Mouse (Mus musculus) brain, embryonic 14.5 days (tissue): ENCODE data around the gene E430018J23Rik. TPM values are rescaled to one million over a fixed set of nuclear protein-coding genes. Genes with fewer than 3 reads are reported as not detected.

ENCODE experiments used
- DNase-seq: peaks from one replicate; pipeline ENCODE4 v3.0.0-alpha.2; 2011; ENCODE audit warnings: low read depth
- CTCF ChIP-seq: fragments of 200-500 bp; IDR thresholded peaks from 2 replicates; pipeline ENCODE4 v1.5.1; 2012; ENCODE audit warnings: inconsistent platforms, mild to moderate bottlenecking, moderate library complexity, borderline replicate concordance; ENCODE audit not compliant: insufficient read depth, insufficient read length; ENCODE audit errors: extremely low read depth
- POLR2A ChIP-seq: fragments of 200-500 bp; IDR thresholded peaks from 2 replicates; pipeline ENCODE4 v1.6.1; 2012; ENCODE audit warnings: mild to moderate bottlenecking, inconsistent platforms, borderline replicate concordance; ENCODE audit not compliant: poor library complexity, insufficient read depth, insufficient read length, severe bottlenecking; ENCODE audit errors: extremely low read depth
- polyA plus RNA-seq: library from polyadenylated mRNA; depleted of rRNA; stranded (reverse); fragments of >200 nt; gene quantifications from 2 replicates; pipeline ENCODE4 v1.2.3, GENCODE M21; 2012

E430018J23Rik gene
- polyA plus RNA-seq, 1 experiment: 8.9 TPM

DNA sequence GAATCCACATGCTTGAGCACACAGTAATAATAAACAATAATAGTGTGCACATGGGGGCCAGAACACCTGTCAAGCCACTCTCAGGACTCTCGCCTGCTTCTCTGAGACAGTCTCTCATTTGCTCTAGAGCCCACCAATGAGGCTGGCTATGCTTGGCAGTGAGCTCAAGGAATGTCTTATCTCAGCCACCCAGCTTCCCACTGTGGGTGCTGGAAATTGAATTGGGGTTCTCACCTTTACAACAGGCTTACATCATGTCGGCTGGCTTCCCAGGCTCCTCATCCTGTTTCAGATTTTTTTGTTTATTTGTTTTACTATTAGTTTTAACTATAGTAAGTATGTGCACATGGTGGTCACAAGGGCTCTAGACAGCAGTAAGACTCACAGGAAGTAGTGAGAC is 22.2 kb downstream of the E430018J23Rik start:
- TF ChIP-seq POLR2A (no peak), CTCF (no peak)
- no peak for DNase-seq

DNA sequence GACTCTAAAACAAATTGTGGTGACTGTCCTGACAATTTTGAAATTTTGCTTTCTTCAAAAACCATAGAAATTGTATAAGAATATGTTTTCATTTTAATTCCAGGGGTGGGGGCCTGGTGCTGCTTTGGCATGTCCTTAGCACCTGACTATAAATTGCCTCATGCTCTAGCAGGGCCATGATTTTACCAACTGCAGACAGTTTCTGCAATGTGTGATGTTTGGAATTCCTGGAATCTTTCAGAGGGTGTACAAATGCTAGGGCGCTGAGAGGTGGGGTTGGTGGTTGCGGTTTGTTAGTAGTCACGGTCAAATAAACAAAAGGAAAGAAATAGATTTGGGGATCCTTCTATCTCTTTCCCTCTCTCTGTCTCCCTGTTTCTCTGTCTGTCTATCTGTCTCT is 27.2 kb downstream of the E430018J23Rik start:
- DNase-seq: no peak
- TF ChIP-seq POLR2A: no peak
- TF ChIP-seq CTCF: no peak

DNA sequence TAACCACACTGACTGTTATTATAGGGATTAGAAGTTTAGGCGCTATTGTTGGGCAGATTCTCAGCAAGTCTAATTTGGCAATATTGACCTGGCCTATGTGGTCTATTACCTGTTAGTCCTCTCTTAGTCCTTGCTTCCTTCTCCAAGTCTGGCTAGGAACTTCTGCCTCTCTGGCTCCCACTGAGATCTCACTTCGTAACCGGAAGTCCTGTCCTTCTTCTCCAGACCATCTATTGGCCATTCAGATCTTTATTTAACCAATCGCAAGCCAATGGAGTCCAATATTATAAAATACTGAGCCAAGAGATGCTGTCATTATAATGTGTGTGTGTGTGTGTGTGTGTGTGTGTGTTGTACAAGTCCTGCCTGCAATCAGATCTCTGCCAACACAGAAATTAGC is 29.3 kb downstream of the E430018J23Rik start:
- peak; percentile 57 for DNase-seq
- TF ChIP-seq CTCF (no peak), POLR2A (no peak)

DNA sequence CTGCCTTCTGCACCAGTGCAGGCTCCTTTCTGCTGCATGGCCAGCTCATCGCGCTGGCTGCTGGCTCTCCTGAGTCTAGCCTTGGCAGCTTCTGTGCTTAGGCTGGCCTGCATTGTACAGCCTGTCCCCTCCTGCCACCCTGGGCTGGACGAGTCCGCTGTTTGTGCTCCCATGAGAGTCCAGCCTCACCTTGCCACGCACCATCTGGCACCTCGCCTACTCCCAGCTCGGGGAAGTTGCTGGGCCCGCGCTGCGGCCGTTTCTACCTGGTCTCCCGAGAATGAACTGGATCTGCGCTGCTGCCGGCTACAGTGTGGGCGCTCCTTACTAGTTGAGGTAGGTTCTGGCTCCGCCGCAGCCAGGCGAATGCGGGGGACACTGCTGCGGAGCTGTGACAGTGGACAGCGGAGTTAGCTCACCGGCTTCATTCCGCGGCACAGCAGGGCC is 29.9 kb downstream of the E430018J23Rik start:
- DNase-seq: peak; percentile 64
- no peak for TF ChIP-seq POLR2A
- no peak for TF ChIP-seq CTCF

DNA sequence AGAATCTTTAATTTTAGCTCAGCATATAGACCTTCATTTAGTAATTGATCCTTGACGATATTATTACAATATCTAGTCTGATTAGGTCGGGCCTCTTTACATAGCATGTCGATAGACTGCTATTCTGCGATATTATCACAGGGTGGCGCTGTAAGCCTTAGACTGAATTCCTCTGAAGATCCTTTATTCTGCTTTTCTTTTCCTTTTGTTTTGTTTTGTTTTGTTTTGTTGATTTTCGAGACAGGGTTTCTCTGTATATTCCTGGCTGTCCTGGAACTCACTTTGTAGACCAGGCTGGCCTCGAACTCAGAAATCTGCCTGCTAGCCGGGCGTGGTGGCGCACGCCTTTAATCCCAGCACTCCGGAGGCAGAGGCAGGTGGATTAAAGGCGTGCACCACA is 31.0 kb downstream of the E430018J23Rik start:
- peak; percentile 55; the same call in 1 of the 2 replicates for TF ChIP-seq CTCF
- peak; percentile 83 for DNase-seq

DNA sequence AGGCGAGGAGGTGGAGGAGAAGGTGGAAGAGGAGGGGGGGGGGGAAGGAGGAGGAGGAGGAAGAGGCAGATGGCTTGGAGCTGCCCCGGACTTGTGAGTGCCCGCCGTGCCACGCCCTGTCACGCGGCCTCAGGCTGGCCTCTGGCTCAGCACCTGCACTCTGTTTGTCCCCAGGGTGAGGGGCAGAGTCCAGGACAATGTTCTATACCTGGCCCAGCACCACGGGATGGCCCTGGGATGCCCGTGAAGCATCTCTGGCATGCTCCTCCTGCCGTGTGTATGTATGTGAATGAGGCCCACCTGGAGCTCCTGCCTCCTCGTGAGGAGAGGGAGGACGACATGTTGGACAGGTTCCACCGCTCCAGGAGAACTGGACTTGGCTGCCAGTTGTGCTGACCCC is 32.0 kb downstream of the E430018J23Rik start:
- no peak for DNase-seq
- no peak for TF ChIP-seq CTCF
- TF ChIP-seq POLR2A: no peak

DNA sequence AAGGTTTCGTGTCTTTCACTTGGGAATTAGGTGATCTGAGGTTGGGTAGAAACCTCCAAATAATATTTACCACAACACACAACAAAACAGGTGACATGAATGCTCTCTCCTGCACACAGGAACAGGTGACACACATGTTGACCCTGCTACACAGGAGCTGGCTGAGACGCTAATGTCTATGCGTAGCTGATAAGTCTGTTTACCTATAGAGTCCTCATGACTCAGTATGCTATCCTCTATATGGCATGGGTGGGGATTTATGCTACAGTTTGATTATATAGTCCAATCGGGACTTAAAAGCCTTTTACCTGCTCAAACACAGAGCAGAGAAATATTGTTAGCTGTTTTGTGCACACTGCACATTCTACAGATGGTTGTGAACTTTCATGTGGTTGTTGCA is 33.2 kb downstream of the E430018J23Rik start:
- DNase-seq: no peak
- no peak for TF ChIP-seq CTCF
- TF ChIP-seq POLR2A: no peak

DNA sequence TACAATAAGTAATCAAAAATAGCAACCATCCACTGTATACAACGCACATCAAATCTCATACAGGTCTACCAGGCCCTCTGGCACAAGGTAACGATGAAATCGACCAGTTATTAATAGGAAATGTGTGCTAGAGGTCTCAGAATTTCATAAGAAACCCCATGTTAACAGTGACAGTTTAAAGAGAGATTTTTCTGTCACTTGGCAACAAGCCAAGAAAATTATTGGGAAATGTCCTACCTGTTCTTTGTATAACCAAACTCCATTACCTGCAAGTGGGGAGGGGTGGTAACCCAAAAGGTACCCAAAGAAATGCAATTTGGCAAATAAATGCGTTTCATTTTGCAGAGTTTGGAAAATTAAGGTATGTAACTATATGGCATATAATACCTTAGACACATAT is 35.0 kb downstream of the E430018J23Rik start:
- no peak for TF ChIP-seq CTCF
- no peak for TF ChIP-seq POLR2A
- DNase-seq: no peak

DNA sequence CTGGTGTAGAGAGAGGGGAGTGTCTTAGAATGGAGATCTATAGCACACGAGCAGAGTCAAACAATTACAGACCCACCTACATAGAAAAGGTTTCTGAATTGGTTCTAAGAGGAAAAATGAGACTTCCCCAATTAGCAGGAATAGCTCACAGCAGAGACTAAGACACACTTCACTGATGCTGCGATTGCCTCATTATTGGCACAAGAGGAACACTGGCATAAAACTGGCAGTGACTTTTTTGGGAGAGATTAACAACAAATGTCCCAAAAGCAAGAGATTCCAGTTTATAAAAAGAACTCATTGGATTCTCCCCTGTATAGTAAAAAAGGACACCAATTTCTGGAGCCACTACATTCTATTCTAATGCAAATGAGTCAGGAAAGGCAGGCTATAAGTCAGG is 35.6 kb downstream of the E430018J23Rik start:
- no peak for DNase-seq
- TF ChIP-seq CTCF (no peak), POLR2A (no peak)

DNA sequence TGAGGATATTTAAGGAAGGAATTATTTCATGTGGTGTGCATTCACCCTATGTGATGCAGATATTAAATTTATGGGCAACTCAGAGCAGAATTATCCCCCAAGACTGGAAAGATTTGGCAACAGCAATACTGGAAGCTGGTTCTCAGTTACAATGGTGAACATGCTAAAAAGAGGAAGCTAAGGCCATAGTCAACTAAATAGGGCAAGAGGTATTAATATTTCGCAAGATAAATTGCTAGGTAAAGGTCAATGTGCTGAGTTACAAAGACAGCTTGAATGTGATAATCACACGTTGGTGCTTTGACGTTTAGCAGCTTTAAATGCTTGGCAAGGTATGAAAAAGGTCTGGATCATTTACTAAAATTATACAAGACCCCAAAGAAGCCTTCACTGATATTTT is 37.6 kb downstream of the E430018J23Rik start:
- no peak for DNase-seq
- TF ChIP-seq CTCF (no peak), POLR2A (no peak)

DNA sequence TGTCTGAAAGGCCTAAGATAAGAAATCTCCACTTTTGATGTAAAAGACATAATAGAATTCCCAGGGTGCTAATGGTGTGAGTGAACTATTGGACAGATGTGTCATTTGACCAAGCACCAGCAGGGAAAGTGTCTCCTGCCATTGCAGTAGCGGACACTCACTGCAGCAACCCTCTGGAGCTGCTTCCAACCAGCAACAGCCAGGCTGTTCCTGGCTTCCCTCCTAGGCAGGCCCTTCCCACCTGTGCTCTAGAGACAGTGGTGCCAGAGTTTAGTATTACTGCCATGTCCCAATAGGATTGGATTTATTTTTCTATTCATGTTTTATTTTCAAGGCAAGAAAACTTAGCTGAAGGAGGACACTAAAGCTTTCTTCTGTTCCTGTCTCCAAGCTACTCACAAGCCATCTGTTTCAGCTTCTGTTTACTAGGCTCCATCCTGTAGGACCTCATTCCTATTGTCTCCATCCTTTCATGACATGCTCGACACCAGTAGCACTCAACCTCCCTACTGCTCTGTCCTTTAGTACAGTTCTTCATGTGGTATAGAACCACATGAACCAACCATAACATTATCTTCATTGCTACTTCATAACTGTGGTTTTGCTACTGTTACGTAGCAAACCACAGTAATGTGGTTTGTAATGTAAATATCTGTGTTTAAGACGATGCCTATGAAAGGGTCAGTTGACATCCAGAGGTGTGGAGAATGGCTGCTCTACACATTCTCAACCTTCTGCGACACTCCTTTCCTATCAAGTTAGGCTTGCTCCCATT is 42.0 kb downstream of the E430018J23Rik start:
- no peak for TF ChIP-seq CTCF
- TF ChIP-seq POLR2A: no peak
- no peak for DNase-seq

DNA sequence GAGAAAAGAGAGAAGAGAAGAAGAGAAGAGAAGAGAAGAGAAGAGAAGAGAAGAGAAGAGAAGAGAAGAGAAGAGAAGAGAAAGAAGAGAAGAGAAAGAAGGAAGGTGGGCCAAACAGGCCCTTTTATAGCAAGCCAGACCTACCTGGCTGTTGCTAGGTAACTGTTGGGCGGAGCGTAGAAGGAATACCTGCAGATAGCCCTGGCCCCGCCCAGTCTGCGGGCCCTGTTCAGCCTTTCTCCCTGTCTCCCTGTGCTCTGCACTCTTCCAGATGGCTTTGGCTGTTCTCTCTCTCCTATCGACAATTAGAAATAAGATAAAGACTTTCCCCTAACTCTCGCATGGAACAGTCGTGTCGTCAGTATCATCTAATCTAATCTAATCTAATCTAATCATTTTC is 46.8 kb downstream of the E430018J23Rik start:
- TF ChIP-seq CTCF: no peak
- no peak for TF ChIP-seq POLR2A
- DNase-seq: no peak

DNA sequence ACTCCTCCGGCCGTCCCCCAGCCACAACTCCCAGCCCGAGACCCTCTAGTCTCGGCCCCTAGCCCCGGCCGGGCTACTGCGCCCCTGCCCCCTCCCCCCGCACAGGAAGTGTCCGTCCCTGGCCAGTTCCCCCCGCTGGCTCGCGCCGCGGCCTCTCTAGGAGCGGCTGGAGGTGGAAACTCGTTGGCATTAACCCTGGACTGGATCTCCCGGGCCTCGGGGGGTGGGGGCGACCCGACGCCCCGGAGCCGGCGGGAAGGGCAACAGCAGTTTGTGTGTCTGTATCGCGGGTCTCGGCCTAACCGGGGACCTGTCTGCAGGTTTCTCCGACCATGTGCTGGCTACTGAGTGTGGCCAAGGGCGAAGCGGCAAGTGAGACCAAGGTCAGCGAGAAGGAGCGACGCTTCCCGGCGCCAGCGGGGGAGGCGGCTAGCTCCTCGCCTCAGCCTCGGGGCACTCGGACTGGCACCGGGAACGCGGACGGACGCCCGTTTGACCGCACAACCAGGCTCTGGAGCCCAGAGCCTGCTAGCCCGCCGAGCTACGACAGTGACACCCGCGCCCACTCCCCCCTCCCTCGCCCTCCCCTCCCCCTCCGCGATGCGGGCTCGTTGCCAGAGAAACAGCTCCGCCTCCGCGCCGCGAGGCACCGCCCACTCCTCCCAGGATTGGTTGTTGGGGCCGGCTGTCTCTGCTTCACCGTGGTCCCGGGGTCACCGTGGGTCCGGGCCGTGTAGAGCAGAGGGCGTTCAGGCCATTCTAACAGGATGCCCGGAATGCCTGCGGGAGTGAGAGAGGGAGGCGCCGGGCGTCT is 47.7 kb downstream of the E430018J23Rik start, which contains the start of gene Zfp768:
TSS of gene Zfp768 (minus strand) at position 78 of the 814 bp plus-strand sequence.
- DNase-seq: peak; percentile 95
- TF ChIP-seq POLR2A: peak; percentile 62; the same call in 1 of the 2 replicates
- TF ChIP-seq CTCF: no peak
